Mouse (Mus musculus) gastrocnemius, postnatal 25 days (tissue): Measurements from ENCODE around the gene Tgm4. TPM values are rescaled to one million over a fixed set of nuclear protein-coding genes. Genes with fewer than 3 reads are reported as not detected.
A peak's percentile ranks its signal among the peaks of the same experiment; 100 is the strongest.

Experiments
- DNase-seq: peaks from one replicate; pipeline ENCODE4 v3.0.0; 2022
- total RNA-seq, 2 experiments: library from RNA; stranded (reverse); gene quantifications; 1 replicate in 1 of 2; 2 replicates in 1 of 2; pipeline ENCODE4 v1.2.3; 2021

Gene Tgm4
- total RNA-seq, 2 experiments from 2014 or later = 0.35 TPM; not detected in 1

GRCm38 (mm10) chr9:123107186-123107585 lies 72.7 kb downstream of the Tgm4 start:
- DNase-seq = no peak

GRCm38 (mm10) chr9:123109188-123109587 lies 74.7 kb downstream of the Tgm4 start:
- DNase-seq = no peak

GRCm38 (mm10) chr9:123111751-123112221 lies 77.3 kb downstream of the Tgm4 start:
- no peak for DNase-seq

- peak; percentile 85 for DNase-seq
Observed at GRCm38 (mm10) chr9:123112805-123113521, 78.4 kb downstream of the Tgm4 start, which contains the start of the genes Zdhhc3 and Exosc7. TSS of gene Zdhhc3 (minus strand) at chr9:123113205. TSS of gene Exosc7 (plus strand) at chr9:123113215.

- DNase-seq = no peak
Observed at GRCm38 (mm10) chr9:123113931-123114330, 79.4 kb downstream of the Tgm4 start.

- DNase-seq = no peak
Observed at GRCm38 (mm10) chr9:123115566-123115965, 81.0 kb downstream of the Tgm4 start.

Other genes starting within 250 kb of the Tgm4 start
- gene Tcaim, start 229.2 kb upstream of the Tgm4 start, total RNA-seq = 10 to 100 TPM; 27.6 to 29.4 TPM
- not detected for gene Gm35549, start 190.7 kb upstream of the Tgm4 start, total RNA-seq
- 10 to 100 TPM; 31.3 to 34.4 TPM for gene Zfp445, start 168.7 kb upstream of the Tgm4 start, total RNA-seq
- gene Zkscan7, start 149.0 kb upstream of the Tgm4 start, total RNA-seq = 1 to 10 TPM; 4.2 to 4.4 TPM
- gene Zfp105, start 111.7 kb upstream of the Tgm4 start, total RNA-seq = 1 to 10 TPM; 1.4 to 1.8 TPM
- gene 1110059G10Rik, start 83.7 kb upstream of the Tgm4 start, total RNA-seq = 1 to 10 TPM; 7.3 to 9.2 TPM
- gene Kif15, start 83.7 kb upstream of the Tgm4 start, total RNA-seq = under 1 TPM; 0.51 to 0.67 TPM
- 1 to 10 TPM; 9.0 to 9.2 TPM for gene Tmem42, start 13.4 kb upstream of the Tgm4 start, total RNA-seq
- gene Zdhhc3, start 78.5 kb downstream of the Tgm4 start, total RNA-seq = 10 to 100 TPM; 48.5 to 49.5 TPM
- 10 to 100 TPM; 17.3 to 19.6 TPM for gene Exosc7, start 78.5 kb downstream of the Tgm4 start, total RNA-seq
- 10 to 100 TPM; 44.1 to 65.2 TPM for gene Clec3b, start 116.2 kb downstream of the Tgm4 start, total RNA-seq
- gene Cdcp1, start 181.3 kb downstream of the Tgm4 start, total RNA-seq = not detected
- gene Tmem158, start 226.0 kb downstream of the Tgm4 start, total RNA-seq = 1 to 10 TPM in 1 of 2 experiments, under 1 TPM in 1; 1.00 to 3.1 TPM